Mouse (Mus musculus) lung, embryonic 14.5 days (tissue): ENCODE results near the gene Hnrnpdl. TPM values are rescaled to one million over a fixed set of nuclear protein-coding genes. Genes with fewer than 3 reads are reported as not detected.

Experiments
- ATAC-seq: fragments of 200-750 bp; cut with Nextera tagmentation; 2 replicates; pipeline ENCODE4 v1.8.0; 2017; ENCODE audit warnings: mild to moderate bottlenecking, moderate TSS enrichment, moderate library complexity; ENCODE audit not compliant: insufficient read depth
- DNase-seq: peaks from one replicate; pipeline ENCODE4 v3.0.0-alpha.2; 2015
- H3K27ac ChIP-seq: fragments of 300-500 bp; sonication (generic); 2 replicates; pipeline ENCODE4 v1.5.1; 2014; ENCODE audit warnings: low read depth, mild to moderate bottlenecking, moderate library complexity
- H3K27me3 ChIP-seq: fragments of 300-500 bp; sonication (generic); 2 replicates; pipeline ENCODE4 v1.6.1; 2014; ENCODE audit warnings: low read length, control low read depth; ENCODE audit not compliant: insufficient read depth
- H3K36me3 ChIP-seq: fragments of 300-500 bp; sonication (generic); 2 replicates; pipeline ENCODE4 v1.6.1; 2014; ENCODE audit warnings: control low read depth; ENCODE audit not compliant: insufficient read depth
- H3K4me1 ChIP-seq: fragments of 300-500 bp; sonication (generic); 2 replicates; pipeline ENCODE4 v1.6.1; 2014; ENCODE audit warnings: antibody characterized with exemption, control low read depth; ENCODE audit not compliant: insufficient read depth
- H3K4me2 ChIP-seq: fragments of 300-500 bp; sonication (generic); 2 replicates; pipeline ENCODE4 v1.6.1; 2014; ENCODE audit warnings: mild to moderate bottlenecking
- H3K4me3 ChIP-seq: fragments of 300-500 bp; sonication (generic); 2 replicates; pipeline ENCODE4 v1.5.1; 2014; ENCODE audit warnings: low read depth, low read length
- H3K9ac ChIP-seq: fragments of 300-500 bp; sonication (generic); 2 replicates; pipeline ENCODE4 v1.6.1; 2014
- H3K9me3 ChIP-seq: fragments of 300-500 bp; sonication (generic); 2 replicates; pipeline ENCODE4 v1.6.1; 2016; ENCODE audit warnings: low read depth, low read length, control low read depth
- CTCF ChIP-seq: IDR thresholded peaks from 2 replicates; pipeline ENCODE4 v1.5.1; 2016; ENCODE audit warnings: antibody characterized with exemption, low read depth
- WGBS: fragments of 180-500 bp; shearing (Covaris S2); extraction: QIAGEN DNeasy Blood & Tissue Kit; methylation state at CpG from one replicate; pipeline ENCODE4 v1.1.7; 2014; 5-methylcytosine and 5-hydroxymethylcytosine counted together
- polyA plus RNA-seq: library from polyadenylated mRNA; unstranded; fragments of >200 nt; fragmentation: Nextera tagmentation; extraction: Ambion mirVana; gene quantifications from 2 replicates; pipeline ENCODE4 v1.2.1, GENCODE M21; 2014

Gene Hnrnpdl
- polyA plus RNA-seq, 1 experiment from 2014 or later = 204 TPM

DNA sequence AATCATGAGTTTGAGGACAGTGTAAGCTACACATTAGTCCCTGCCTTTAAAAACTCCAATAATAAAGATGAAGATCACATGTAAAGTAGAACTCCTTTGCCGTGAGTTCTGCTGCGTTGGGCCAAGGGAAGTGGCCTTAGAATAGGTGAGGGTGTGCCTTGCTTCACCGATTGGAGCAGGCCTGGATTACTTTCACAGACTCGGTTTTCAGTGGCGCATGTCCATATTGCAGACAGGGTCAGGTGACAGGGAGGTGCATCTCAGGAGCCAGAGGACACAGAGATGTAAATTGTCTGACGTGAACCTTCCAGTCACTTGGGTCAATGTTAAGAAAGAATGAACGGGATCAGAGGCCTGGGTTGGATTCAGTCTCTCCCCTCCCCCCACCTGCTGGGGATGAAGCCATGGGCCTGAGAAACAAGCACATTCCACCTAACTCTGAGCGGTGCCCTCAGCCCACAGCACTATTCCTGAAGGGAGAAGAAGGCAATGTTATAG is 7.7 kb upstream of the Hnrnpdl start:
- Histone ChIP-seq H3K4me2 (no peak overlapping the region), H3K27me3 (no peaks in the 10 kb centered on the region), H3K9ac (no peak overlapping the region; the same call in 1 of the 2 replicates), H3K9me3 (no peaks in the 10 kb centered on the region), H3K4me3 (no peak overlapping the region), H3K27ac (no peak overlapping the region), H3K36me3 (peaks cover 3% of the 10 kb centered on the region; the same call in 1 of the 2 replicates), H3K4me1 (0 out of 2 replicates have a peak, but pooled peaks cover 5% of the 10 kb centered on the region)
- DNase-seq (no peak), ATAC-seq (no peak)
- TF ChIP-seq CTCF = no peak
- 61% methylated on average over 8 of the region's 8 CpGs for WGBS

DNA sequence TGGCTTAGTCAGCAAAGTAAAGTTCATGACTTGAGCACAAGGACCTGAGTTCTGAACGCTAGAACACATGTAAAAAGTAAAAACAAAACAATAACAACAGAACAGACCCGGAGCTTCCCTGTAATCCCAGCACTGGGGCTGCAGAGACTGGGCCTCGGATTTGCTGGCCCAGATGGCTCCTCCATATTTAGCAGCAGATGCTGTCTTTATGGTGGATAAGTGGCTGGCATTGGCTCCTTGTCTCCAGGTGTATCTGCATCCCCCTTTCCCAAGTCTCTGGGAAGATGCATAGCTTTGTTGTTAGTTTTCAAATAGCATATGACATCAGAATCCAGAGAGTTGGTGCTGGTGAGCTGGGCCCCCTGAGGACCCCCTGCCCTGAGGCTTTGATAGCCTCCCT is 6.6 kb upstream of the Hnrnpdl start:
- Histone ChIP-seq H3K27ac (no peak overlapping the region), H3K4me1 (0 out of 2 replicates have a peak, but pooled peaks cover 5% of the 10 kb centered on the region), H3K4me3 (no peak overlapping the region), H3K9ac (no peak overlapping the region), H3K27me3 (no peaks in the 10 kb centered on the region), H3K36me3 (no peaks in the 10 kb centered on the region; the same call in 1 of the 2 replicates), H3K9me3 (no peaks in the 10 kb centered on the region), H3K4me2 (no peak overlapping the region)
- TF ChIP-seq CTCF = no peak
- no peak for DNase-seq
- ATAC-seq = no peak
- WGBS = 78% methylated on average over 3 of the region's 3 CpGs

DNA sequence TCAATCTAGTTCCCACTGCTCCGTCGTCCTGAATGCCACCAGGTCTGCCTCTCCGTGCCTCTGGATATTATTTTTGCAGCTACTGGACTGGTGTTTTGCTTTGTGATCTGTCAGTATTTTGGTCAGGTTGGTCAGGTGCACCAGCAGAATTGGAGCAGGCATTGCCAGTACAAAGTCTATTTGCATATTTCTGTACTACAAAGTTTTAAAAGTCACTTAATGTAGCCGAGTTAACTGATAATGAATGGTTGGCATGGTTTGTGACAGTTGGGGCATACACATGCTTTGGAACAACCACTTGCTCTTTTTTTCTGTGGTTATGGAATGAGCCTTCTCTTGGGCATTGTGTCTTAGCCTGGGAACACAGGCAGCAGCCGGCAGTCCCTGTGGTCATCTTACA is 5.2 kb upstream of the Hnrnpdl start:
- Histone ChIP-seq H3K9me3 (no peaks in the 10 kb centered on the region), H3K4me1 (0 out of 2 replicates have a peak, but pooled peaks cover 5% of the 10 kb centered on the region), H3K27ac (peak overlapping the region; percentile 18; the same call in 1 of the 2 replicates), H3K4me3 (no peak overlapping the region), H3K9ac (no peak overlapping the region), H3K27me3 (no peaks in the 10 kb centered on the region), H3K36me3 (no peaks in the 10 kb centered on the region), H3K4me2 (no peak overlapping the region)
- DNase-seq = no peak
- ATAC-seq = no peak
- no peak for TF ChIP-seq CTCF
- WGBS = 69% methylated on average over 5 of the region's 5 CpGs

DNA sequence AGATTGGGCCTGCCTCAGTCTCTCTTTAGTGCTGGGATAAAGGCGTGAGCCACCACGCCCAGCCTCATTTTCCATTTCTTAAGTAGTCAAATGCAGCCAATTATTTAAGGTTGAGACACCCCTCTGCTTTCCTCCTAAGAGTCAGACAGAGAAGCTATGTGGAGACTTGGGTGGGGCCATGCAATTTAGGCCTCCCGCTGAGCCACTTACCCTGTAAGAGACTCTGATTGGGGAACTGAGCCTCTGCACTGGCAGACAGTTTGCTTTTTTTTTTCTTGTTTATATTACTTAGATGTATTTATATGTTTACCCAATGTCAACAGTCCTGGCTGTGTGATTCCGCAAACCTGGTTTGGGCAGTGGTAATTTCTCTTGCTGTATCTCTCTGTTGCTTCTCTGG is 4.6 kb upstream of the Hnrnpdl start:
- no peak overlapping the region for H3K9ac ChIP-seq
- 71% methylated on average over 4 of the region's 4 CpGs for WGBS

DNA sequence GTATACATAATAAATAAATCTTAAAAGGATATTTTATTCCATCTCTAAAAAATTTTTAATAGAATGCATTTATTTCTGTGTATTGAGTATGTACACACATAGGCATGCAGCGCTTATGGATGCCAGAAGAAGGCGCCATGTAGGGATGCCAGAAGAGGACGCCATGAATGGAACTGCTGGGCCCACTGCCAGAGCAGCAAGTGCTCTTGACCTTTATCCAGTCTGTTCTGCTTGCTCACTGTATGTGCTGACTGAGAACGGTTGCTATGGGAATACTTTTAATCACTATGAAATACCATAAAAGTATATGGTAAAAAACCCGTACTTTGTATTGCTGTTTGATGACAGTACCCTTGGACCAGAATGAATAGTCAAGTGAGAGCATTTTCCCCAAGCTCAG is 3.9 kb upstream of the Hnrnpdl start:
- no peaks in the 10 kb centered on the region for H3K36me3 ChIP-seq
- TF ChIP-seq CTCF = peak; percentile 25; the same call in 1 of the 2 replicates
- H3K9ac ChIP-seq = no peak overlapping the region
- no peak for ATAC-seq
- 53% methylated on average over 5 of the region's 5 CpGs for WGBS
- H3K27me3 ChIP-seq = no peaks in the 10 kb centered on the region
- H3K4me1 ChIP-seq = 0 out of 2 replicates have a peak, but pooled peaks cover 4% of the 10 kb centered on the region
- no peak overlapping the region for H3K27ac ChIP-seq
- no peak overlapping the region for H3K4me3 ChIP-seq
- H3K9me3 ChIP-seq = no peaks in the 10 kb centered on the region
- no peak overlapping the region for H3K4me2 ChIP-seq
- peak; percentile 77 for DNase-seq

More for the DNA sequence above, 4.6 kb upstream of the Hnrnpdl start:
- no peaks in the 10 kb centered on the region for H3K27me3 ChIP-seq
- no peaks in the 10 kb centered on the region for H3K9me3 ChIP-seq
- no peak overlapping the region for H3K4me3 ChIP-seq
- 0 out of 2 replicates have a peak, but pooled peaks cover 5% of the 10 kb centered on the region for H3K4me1 ChIP-seq
- no peaks in the 10 kb centered on the region for H3K36me3 ChIP-seq
- ATAC-seq = no peak
- no peak overlapping the region for H3K27ac ChIP-seq
- no peak for DNase-seq
- no peak overlapping the region for H3K4me2 ChIP-seq
- TF ChIP-seq CTCF = no peak

- Histone ChIP-seq H3K4me3 (no peak overlapping the region), H3K27me3 (no peaks in the 10 kb centered on the region), H3K36me3 (peaks cover 2% of the 10 kb centered on the region), H3K27ac (no peak overlapping the region), H3K9me3 (no peaks in the 10 kb centered on the region), H3K4me2 (no peak overlapping the region), H3K9ac (no peak overlapping the region), H3K4me1 (no peaks in the 10 kb centered on the region)
- no peak for TF ChIP-seq CTCF
- DNase-seq (no peak), ATAC-seq (no peak)
- 81% methylated on average over 8 of the region's 8 CpGs for WGBS
These were observed 3.0 kb upstream of the Hnrnpdl start for GRCm38 (mm10) chr5:100042467-100042866.

GRCm38 (mm10) chr5:100041272-100041671 is 1.8 kb upstream of the Hnrnpdl start:
- Histone ChIP-seq H3K4me1 (no peaks in the 10 kb centered on the region), H3K27me3 (no peaks in the 10 kb centered on the region), H3K27ac (no peak overlapping the region), H3K4me3 (peak overlapping the region; percentile 96; the same call in 1 of the 2 replicates), H3K36me3 (peaks cover 14% of the 10 kb centered on the region), H3K9me3 (no peaks in the 10 kb centered on the region), H3K4me2 (peak overlapping the region; percentile 91), H3K9ac (no peak overlapping the region)
- no peak for TF ChIP-seq CTCF
- no peak for ATAC-seq
- WGBS = 79% methylated on average over 4 of the region's 4 CpGs
- DNase-seq = no peak
